Mouse (Mus musculus) stomach, postnatal 0 days (tissue): ENCODE measurements around the gene Negr1.

Experiments used
- CTCF ChIP-seq: IDR thresholded peaks from 2 replicates; pipeline ENCODE4 v1.5.1; 2016; ENCODE audit warnings: antibody characterized with exemption, low read depth, mild to moderate bottlenecking, moderate library complexity
- EP300 ChIP-seq: optimal IDR thresholded peaks from 2 replicates; pipeline ENCODE3; 2016; ENCODE audit warnings: antibody characterized with exemption

DNA sequence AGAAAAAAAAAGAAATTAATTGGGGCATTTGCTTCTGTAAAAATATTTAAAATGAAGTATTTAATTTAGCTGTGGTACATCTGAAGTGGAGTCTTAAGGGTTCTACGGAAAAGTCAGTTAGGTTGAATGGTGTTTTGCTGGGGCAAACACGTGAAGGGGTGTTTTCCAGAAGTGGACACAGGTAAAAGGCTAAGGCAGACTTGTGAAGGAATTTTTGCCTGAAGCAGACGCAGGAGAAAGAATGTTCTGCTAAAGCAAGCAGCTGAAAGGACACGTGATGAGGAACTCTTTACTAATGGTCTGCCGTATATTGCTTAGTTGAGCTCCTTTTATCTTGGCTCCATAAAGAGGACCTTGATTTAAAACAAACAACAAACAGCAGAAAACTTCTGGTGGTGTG is 148.6 kb downstream of the Negr1 start:
- TF ChIP-seq CTCF (no peak), EP300 (no peak)
